Mouse (Mus musculus): ENCODE results near the gene Daxx. TPM values are rescaled to one million over a fixed set of nuclear protein-coding genes. Genes with fewer than 3 reads are reported as not detected.
A peak's percentile ranks its signal among the peaks of the same experiment; 100 is the strongest.
"Not testable (repeated sequence)": the region's sequence is repeated elsewhere in the genome, so short reads cannot be mapped to it uniquely, and the experiment has no call there.

Gene Daxx
- 18.0 and 23.9 TPM in 2 replicates for total RNA-seq (2015; ENCODE audit: low replicate concordance)
- total RNA-seq (2017; ENCODE audit: low replicate concordance) = 23.4 and 29.3 TPM in 2 replicates

GRCm38 (mm10) chr17:33909077-33909868 lies at the start of gene Daxx:
Daxx (plus strand) TSS chr17:33909414.
- peak; percentile 94 for ATAC-seq (replicated peaks; ENCODE audit: low FRiP score, poor library complexity, severe bottlenecking)

GRCm38 (mm10) chr17:33865330-33866030 lies 43.7 kb upstream of the Daxx start:
- peak; percentile 73 for ATAC-seq (replicated peaks; ENCODE audit: low FRiP score, poor library complexity, severe bottlenecking)

GRCm38 (mm10) chr17:33873537-33873936 lies 35.7 kb upstream of the Daxx start, which contains the start of gene Gm7029:
Gm7029 (plus strand) TSS chr17:33873837.
- peak; percentile 30; the same call in 1 of the 2 replicates for ATAC-seq (replicated peaks; ENCODE audit: low FRiP score, poor library complexity, severe bottlenecking)

GRCm38 (mm10) chr17:33874411-33874810 lies 34.8 kb upstream of the Daxx start:
- no peak for ATAC-seq (replicated peaks; ENCODE audit: low FRiP score, poor library complexity, severe bottlenecking)

GRCm38 (mm10) chr17:33875797-33876196 lies 33.4 kb upstream of the Daxx start:
- ATAC-seq (replicated peaks; ENCODE audit: low FRiP score, poor library complexity, severe bottlenecking) = peak; percentile 33; the same call in 1 of the 2 replicates

GRCm38 (mm10) chr17:33884320-33884719 lies 24.9 kb upstream of the Daxx start:
- peak; percentile 26; the same call in 1 of the 2 replicates for ATAC-seq (replicated peaks; ENCODE audit: low FRiP score, poor library complexity, severe bottlenecking)

GRCm38 (mm10) chr17:33887802-33888201 lies 21.4 kb upstream of the Daxx start:
- ATAC-seq (replicated peaks; ENCODE audit: low FRiP score, poor library complexity, severe bottlenecking) = not testable (repeated sequence)

- not testable (repeated sequence) for ATAC-seq (replicated peaks; ENCODE audit: low FRiP score, poor library complexity, severe bottlenecking)
These were observed 21.0 kb upstream of the Daxx start for GRCm38 (mm10) chr17:33888230-33888629.

- ATAC-seq (replicated peaks; ENCODE audit: low FRiP score, poor library complexity, severe bottlenecking) = not testable (repeated sequence)
These were observed 19.2 kb upstream of the Daxx start for GRCm38 (mm10) chr17:33889941-33890532.

- peak; percentile 98 for ATAC-seq (replicated peaks; ENCODE audit: low FRiP score, poor library complexity, severe bottlenecking)
These were observed 18.6 kb upstream of the Daxx start, which contains the start of gene Kifc1 for GRCm38 (mm10) chr17:33890533-33891059. Kifc1 (minus strand) TSS chr17:33890661.

GRCm38 (mm10) chr17:33891357-33891756 lies 17.9 kb upstream of the Daxx start:
- ATAC-seq (replicated peaks; ENCODE audit: low FRiP score, poor library complexity, severe bottlenecking) = no peak

- ATAC-seq (replicated peaks; ENCODE audit: low FRiP score, poor library complexity, severe bottlenecking) = not testable (repeated sequence)
These were observed 17.3 kb upstream of the Daxx start for GRCm38 (mm10) chr17:33891892-33892291.

- ATAC-seq (replicated peaks; ENCODE audit: low FRiP score, poor library complexity, severe bottlenecking) = no peak
These were observed 16.8 kb upstream of the Daxx start for GRCm38 (mm10) chr17:33892429-33892828.

- ATAC-seq (replicated peaks; ENCODE audit: low FRiP score, poor library complexity, severe bottlenecking) = not testable (repeated sequence)
These were observed 16.2 kb upstream of the Daxx start for GRCm38 (mm10) chr17:33893011-33893410.

GRCm38 (mm10) chr17:33897114-33897794 lies 12.0 kb upstream of the Daxx start:
- ATAC-seq (replicated peaks; ENCODE audit: low FRiP score, poor library complexity, severe bottlenecking) = 0 out of 2 replicates have a peak, but pooled peaks have one; percentile 35

GRCm38 (mm10) chr17:33898193-33898592 lies 11.0 kb upstream of the Daxx start:
- not testable (repeated sequence) for ATAC-seq (replicated peaks; ENCODE audit: low FRiP score, poor library complexity, severe bottlenecking)

- peak; percentile 87 for ATAC-seq (replicated peaks; ENCODE audit: low FRiP score, poor library complexity, severe bottlenecking)
These were observed 9.6 kb upstream of the Daxx start for GRCm38 (mm10) chr17:33899642-33900041.

GRCm38 (mm10) chr17:33900281-33900988 lies 8.8 kb upstream of the Daxx start:
- ATAC-seq (replicated peaks; ENCODE audit: low FRiP score, poor library complexity, severe bottlenecking) = 0 out of 2 replicates have a peak, but pooled peaks have one; percentile 28

- no peak for ATAC-seq (replicated peaks; ENCODE audit: low FRiP score, poor library complexity, severe bottlenecking)
These were observed 8.3 kb upstream of the Daxx start for GRCm38 (mm10) chr17:33900989-33901314.

All from erythroid progenitor cell, adult 5-6 weeks (primary cell).